Mouse (Mus musculus): ENCODE results near the gene Nectin2.

The Nectin2 gene

DNA sequence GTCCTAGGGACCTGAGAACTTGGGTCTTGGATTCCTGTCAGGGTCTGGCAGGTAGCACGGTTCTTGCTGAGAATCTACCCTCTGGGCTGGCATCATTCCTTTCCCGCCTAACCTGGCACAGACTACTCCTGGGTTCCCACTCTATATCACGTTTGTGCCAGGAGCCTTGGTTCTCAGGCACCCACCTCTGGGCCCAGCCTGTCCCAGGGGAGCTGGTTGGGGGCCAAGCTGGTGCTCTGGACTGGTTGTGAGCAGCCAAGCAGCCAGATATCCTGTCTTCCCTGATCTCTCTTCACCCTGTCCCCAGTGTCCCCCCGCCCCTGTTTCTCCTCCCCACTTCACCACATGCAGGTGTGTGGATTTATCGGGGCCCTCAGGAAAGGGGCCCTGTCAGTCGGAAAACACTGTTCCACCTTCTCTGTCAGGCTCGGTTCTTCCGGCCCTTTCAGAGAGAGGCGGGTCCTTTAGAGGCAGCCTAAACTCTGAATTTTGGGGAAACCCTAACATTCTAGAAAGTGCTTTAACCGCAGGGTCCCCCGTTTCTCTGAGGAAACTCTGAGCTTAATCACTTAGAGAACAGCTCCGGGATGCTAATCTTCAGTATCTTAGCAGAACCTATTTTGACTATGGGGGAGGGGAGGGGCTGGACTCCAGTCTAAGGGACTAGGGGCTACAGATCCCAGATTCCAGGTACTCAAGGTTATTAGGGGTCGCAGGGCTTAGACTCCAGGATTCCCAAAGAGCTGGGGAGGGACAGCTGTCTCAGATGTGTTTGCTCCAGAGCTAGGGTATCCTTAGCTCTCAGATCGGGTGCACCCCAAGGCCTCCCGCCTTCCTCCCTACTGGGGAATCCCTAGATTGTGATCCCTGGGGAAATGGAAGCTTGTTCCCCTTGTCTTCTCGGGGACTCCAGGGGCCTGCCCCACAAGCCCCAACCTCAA, 19.4 kb upstream of the Nectin2 start:
- no peak for DNase-seq (ENCODE audit: low read depth, low spot score)

DNA sequence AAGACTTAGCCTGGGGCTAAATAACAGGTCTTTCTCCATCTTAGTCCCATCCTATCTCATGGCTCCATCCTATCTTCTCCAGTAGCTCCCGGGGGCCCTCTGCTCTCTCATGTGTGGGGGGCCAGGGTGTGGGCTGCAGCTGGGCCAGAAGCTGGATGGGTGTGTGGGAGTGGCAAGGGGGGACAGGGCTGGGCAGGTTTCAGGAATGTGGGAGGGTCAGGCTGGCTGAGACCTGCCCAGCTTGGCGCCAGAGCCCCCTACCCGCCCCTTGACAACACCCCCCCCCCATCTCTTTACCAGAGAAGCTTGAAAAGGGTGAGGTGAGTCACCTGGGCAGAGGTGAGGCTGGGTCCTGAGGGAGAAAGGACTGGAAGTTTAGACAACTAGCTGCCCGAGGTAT, 18.7 kb upstream of the Nectin2 start:
- DNase-seq (ENCODE audit: low read depth, low spot score) = no peak

DNA sequence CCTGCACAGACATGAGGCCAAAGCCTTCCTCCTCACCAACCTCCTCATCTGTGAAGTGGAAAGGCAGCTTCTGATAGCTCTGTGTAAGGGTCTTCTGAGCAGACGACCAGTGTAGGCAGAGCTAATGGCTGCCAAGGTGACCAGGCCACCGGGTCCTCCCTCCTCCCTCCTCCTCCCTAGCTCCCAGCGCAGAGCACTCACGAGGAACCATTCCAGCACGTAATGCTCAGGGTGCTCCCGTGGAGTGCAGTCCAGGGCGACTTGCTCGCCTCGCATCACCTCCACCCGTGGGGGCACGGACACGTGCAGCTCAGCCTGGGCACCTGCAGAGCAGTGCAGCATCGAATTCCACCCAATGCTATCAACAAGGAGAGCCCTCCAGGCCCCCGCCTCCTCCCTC, 18.0 kb upstream of the Nectin2 start:
- no peak for DNase-seq (ENCODE audit: low read depth, low spot score)

DNA sequence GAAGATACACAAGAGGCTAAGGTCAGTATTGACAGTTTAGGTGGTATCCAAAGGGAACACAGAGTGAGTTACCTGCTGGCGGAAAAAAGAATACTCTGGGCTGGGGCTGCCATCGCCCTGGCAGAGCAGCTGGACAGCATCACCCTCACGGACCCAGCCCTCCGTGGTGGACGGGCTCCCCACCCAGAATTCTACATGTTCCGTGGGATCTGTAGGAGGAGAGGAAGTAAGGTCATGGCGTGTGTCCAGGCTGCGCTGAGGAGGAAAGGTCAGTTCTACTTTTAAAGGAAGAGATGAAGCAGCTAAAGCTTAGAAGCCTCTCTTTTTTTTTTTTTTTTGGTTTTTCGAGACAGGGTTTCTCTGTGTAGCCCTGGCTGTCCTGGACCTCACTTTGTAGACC, 14.3 kb upstream of the Nectin2 start:
- no peak for DNase-seq (ENCODE audit: low read depth, low spot score)

DNA sequence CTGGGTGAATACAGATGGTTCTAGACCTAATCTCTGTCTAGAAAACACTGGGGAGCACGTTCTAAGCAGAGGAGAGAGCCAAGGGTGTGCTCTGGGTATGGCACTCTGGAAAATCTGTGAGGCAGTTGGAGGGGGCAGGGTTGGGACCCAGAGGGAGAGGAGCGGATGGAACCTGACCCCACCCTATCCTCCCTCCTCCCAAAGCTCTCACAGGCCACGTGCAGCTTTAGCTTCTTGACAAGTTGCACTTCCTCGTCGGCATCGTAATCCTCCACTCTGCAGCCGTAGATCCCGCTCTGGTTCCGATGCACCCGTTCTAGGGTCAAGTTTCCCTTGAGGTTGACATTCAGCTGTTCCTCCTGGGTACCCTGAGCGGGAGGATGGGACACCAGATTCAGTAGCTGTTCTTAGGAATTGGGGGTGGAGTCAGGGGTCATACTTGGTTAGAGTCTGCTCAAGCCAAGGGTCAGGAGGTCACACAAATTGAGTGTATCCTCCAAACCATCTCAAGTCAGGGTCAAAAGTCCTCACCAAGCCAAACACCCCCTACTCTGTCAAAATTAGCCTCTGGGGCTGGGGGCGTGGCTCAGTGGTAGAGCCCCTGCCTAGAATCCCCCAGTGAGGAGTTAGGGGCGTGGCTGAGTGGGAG, 13.7 kb upstream of the Nectin2 start:
- no peak for DNase-seq (ENCODE audit: low read depth, low spot score)

DNA sequence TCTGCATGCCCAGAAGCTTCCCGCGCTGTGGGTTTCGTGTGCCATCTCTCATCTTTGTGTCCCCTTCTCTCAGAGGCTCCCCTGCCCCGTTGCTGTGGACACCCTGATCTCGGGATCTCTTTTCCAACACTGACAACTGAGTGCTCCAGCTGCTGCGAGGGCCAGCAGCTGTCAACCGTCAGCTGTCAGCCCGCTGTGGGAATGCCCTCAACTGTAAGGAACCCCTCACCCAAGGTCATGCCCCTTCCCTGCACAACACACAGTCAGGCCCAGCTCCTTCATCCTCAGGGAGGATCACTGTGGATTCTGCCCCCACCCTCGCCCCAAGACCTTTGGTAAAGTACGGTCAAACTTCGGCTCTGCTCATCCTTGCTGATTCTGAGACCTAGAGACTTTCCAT, 12.0 kb upstream of the Nectin2 start:
- DNase-seq (ENCODE audit: low read depth, low spot score) = no peak

DNA sequence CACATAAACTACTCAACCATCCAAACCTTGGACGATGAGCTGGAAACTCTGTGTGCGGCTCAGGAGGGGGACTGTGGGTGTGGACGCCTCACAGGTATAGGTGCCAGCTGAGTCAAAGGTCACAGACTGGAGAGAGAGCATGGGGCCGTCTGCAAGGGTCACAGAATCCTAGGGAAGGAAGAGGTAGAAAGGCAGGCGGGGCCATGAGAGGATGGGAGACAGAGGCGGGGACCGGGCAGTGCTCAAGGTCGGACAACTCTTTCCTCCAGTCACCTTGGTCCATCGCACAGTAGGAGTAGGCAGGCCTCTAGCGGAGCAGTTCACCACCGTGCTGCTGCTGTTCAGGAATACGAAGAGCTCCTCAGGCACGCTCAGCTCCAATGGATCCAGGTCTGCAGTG, 9.7 kb upstream of the Nectin2 start:
- no peak for DNase-seq (ENCODE audit: low read depth, low spot score)

DNA sequence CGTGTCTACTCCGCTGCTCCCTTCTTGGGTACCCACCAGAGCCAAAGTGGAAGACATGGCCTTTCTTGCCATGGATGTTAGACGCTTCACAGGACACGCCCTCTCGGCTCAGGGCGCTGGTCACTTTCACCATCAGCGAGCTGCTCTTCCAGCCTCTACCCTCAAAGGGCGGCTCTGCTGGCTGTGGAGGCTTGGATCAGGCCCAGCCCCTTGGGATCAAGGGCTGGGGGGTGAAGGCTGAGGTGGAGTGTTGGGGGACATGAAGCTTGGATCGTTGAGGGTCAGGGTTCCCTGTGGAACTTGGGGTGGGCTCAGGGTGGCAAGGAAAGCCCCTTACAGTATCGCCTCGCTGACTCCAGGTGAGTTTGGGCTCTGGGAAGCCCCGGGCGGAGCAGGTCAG, 8.3 kb upstream of the Nectin2 start:
- DNase-seq (ENCODE audit: low read depth, low spot score) = no peak

DNA sequence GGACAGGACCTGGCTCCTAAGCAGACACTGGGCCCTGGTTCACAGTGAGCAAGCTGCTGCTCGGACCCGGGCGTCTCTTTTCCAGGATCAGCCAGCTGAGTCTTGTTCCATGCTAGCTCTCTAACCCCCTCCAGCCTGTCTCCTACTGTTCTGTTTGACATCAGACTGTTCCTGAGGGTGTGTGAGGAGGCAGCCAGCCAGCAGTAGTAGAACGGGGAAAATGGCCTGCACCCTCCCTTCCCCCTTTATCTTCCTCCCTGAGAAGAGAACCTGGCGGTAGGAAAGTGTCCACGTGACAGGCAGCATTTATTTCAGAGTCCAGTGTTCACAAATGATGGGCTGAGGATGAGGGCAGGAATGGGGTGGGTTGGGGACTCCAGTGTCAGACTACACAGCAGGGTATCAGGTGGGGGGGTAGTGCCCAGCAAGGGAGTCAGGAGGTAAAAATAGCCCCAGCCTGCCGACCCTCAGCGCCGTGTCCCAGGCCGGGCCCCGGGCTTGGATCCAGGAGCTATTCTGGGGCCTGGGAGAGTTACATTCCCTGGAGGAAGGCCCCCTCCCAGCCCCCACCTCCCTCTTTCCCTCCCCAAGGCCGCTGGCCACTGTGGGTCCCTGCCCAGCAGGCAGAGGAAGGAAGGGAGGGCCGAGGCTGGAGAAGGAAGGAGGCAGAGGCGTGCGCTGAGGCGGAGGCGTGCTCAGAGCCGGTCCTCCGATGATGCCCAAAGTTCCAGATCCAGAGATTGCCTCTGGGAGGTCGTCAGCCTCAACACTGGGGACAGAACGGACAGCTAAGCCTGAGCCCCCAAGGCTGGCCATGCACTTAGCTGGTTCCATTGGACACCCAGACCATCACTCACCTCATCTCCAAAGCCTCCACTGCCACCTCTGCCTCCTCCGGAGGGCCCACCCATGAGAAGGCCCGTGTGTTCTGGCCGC, 5.8 kb upstream of the Nectin2 start:
- DNase-seq (ENCODE audit: low read depth, low spot score) = no peak

DNA sequence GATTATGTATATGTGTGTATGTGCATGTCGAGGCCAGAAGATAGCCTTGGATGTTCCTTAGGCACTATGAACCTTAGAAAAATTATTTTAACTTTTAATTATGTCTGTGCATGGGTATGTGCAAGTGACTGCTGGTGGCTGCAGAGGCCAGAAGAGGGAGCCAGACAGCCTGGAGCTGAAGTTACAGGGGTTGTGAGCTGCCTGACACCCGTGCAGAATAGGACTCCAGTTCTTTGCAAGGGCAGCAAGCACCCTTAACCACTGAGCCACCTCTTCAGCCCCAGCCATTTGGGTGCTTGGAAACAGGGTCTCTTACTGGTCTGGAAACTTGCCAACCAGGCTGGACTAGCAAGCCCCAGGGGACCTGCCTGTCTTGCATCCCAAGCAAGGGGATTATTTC, 4.7 kb upstream of the Nectin2 start:
- no peak for DNase-seq (ENCODE audit: low read depth, low spot score)

DNA sequence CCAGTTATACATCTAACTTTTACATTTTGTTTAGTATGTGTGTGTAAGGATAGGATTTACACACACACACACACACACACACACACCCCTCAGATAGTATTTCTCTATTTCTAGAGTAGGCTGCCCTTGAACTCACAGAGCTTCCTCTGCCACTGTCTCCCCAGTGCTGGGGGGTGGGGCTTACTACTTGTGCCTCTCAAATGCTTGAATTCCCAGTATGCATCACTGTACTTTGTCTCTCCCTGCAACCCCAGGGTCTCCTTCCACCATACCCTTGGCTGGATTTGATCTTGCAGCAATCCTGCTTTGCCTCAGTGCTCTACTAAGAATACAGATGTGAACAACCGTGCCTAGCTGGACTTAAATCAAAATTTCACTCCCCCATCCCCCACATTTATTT, 3.8 kb upstream of the Nectin2 start:
- no peak for DNase-seq (ENCODE audit: low read depth, low spot score)

DNA sequence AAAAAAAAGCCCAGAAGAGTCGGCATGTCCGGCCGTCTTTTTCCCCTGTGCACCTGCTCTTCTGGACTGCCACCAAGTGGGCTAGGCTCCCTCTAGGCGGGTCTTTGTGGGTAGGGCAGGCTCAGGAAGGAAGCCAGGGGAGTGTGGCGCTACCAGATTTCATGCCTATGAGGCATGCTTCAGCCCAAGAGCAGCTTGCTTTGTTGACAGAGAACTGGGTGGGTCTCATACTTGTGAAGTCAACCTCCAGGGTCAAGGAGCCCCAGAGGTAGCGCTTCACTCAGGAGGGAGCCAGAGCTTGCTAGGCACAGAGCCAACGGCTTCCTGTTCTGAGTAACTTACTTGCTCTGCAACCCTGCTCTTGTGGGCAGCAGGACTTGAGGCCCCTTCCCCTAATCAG, 3.3 kb upstream of the Nectin2 start:
- DNase-seq (ENCODE audit: low read depth, low spot score) = no peak

DNA sequence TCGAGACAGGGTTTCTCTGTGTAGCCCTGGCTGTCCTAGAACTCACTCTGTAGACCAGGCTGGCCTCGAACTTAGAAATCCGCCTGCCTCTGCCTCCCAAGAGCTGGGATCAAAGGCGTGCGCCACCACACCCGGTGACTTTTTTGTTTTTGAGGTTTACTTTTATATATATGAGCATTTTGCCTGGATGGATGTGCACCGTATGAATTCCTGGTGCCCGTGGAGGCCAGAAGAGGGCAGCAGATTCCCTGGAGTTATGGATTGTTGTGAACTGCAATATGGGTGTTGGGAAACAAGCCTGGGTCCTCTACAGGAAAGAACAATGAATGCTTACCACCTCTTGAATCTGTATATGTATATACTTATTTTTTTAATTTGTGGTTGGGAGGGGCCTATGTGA, 2.4 kb upstream of the Nectin2 start:
- no peak for DNase-seq (ENCODE audit: low read depth, low spot score)

DNA sequence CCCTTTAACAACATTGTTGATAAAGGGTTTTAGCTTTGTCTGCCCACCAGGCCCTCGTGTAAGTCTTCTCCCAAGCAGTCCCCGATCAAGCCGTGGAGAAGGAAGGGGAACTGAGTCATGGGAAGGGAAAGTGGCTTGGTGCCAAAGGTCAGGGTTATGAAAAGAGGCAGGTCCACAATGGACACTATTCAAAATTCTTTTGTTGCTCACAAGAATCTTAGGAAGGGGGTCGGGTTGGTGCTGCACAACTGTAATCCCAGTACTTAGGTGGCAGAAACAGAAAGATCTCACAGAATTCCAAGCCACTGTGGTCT, 744 bp upstream of the Nectin2 start:
- no peak for DNase-seq (ENCODE audit: low read depth, low spot score)

DNA sequence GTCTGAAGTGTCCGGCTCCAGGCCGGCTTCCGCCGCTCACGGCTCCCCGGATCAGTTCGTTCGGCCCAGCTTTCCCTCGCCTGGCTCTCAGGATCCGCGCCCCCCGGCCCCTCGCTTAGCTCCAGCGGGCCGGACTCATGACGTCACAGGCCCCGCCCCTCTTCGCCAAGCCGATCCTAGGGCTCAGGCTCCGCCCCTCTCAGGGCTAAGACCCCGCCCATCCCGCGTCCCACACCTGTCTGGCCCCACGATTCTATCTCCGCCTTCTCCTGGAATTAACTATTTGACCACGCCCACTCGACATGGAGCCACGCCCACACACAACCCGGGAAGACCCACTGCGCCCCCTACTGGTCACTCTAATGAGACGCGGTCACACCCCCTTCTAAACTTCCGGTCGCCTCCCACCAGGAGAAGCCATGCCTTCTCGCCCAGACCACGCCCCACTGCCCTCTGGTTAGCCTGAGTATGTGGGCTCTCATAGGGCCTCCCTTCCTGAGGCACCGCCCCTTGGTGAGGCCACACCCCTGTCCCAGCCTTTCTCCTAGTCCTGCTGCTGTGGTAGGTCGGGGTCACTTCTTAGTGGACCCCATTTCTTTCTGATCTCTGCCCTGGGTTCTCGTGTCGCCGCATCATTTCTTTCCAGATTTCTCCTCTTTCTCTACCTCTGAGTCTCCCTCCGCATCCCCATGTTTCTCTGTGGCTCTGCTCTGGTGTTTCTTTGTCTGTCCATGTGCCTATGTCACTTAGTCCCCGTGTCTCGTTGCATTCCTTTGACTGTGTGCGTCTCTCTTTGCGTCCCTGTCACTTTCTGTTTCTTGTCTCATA, 680 bp downstream of the Nectin2 start:
- peak; percentile 91 for DNase-seq (ENCODE audit: low read depth, low spot score)

DNA sequence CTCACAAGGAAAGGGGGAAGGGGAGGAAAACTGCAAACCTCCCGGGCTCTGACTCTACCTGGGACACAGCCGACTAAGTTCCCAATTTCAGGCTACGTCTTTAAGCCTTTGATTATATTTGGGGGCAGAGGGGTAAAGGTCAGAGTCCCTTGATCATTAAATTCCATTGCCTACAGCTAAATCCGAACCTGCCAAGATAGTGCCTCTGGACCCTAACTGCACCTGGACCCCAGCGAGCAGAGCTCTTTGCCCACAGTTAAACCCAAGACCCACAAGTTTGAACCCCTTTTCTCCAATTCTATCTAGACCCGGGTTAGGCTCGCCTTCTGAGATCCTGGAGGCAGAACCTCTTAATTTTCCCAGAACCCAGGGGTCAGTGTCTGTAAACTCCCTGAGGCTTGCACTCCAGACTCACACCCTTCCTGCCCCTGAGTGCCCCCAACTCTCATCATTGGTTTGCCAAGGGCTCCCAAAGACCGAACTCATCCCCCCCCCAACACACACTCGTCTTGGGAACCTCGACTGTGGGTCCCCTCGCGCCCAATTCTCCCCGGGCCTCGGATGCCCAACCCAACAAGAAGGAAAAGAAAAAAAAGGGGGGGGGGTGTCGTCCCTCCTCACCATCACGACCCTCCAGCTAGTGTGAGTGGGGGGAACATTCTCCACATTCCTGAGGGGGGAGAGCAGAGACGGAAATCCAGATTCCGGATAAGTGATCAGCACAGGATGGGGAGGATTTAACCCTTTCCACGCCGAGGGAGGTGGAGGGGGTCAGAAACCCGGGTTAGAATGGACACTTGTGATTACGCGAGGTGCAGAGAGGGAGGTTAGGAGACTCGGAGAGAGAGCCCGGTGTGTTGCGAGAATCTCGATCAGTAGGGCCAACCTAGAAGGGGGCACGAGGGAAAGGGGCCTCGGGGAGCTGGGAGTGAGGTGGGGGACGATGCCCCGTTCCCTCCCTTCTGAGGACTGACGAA, 1.8 kb downstream of the Nectin2 start:
- no peak for DNase-seq (ENCODE audit: low read depth, low spot score)

DNA sequence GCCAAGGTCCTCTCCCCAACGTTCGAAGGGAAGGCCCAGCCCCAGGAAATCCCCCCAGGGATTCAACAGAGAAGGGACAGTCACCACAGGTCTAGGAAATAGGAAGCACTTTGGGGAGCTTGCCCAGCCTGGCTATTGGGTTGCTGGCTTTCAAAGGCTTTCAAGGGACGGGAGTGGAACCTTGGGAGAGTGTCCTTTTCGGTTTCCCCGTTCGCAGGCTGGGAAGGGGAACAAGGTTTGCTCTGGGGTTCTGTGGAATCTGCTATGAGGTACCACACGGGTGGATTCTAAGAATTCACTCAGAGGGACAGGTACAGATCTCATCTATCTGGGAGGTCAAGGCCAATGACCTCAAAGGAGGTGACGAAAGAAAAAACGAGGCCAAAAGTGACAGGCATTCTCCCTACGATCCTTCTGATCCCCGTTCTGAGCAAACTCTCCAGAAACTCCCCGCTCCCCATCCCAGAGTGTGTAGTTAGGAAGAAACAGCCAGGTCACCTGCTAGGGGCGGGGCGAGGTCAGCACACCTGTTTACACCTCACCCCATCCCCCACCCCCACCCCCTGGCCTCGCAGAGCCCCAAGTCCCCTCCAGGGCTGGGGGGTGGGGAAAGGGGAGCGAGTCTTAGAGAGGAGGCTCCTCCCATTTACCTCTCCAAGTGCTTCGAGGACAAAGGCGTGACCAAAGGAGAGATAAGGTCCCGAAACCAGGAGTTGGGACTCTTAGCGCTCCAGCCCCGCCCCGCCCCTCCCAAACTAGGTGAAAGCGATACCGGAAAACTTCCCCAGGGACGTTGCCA, 2.7 kb downstream of the Nectin2 start:
- no peak for DNase-seq (ENCODE audit: low read depth, low spot score)

DNA sequence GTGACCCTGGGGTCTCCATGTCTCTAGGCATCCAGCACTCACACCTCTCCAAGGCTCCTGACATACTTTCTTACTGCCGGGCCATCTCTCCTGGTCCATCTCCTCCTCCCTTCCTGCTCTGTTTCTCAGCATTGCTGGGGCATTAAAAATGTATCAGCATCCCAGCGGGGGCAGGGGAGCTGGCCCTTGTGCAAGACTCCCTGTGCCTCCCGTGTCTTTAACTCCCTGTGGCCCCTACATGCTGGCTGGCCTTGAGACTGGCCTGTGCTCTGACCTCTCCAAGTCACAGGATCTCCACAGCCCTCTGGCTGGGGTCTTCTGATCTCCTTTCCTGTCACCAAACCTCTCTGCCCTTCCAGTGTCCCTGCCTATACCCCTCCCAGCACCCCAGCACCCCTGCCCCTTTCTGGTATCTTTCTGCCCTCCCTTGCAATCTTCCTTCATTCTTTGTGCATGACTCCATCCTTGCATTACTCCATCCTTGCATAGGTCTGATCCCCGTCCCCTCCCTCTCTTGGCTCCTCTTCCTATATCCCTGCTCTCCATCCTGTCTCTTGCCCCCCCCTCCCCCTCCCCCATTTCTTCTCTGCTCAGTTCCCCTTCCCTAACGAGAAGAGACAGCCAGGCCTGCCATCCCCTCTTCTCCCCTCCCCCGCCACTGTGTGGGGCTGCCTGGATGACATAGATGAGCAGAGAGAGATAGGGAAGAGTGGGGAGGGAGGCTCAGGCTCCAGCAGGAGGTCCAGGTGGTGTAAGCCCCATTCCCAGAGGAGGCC, 3.7 kb downstream of the Nectin2 start:
- DNase-seq (ENCODE audit: low read depth, low spot score) = no peak

DNA sequence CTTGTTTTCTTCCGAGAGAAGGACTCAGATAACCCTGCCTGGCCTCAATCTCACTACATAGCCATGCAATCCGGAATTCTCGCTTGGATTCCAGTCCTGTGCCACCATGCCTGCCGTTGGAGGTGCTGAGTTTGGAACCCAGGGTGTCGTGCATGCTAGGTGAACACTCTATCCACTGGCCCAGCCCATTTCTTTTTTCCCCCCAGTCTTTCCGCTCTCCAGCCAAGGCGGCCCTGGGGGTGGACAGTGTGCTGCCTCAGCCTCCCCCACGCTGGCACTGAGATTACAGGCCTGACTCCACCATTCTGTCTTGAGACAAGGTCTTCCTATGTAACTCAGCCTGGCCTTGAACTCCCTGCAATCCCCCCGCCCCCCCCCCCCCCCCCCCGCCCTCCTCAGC, 4.3 kb downstream of the Nectin2 start:
- no peak for DNase-seq (ENCODE audit: low read depth, low spot score)

Data from brain, embryonic 18.5 days (tissue).